Mouse (Mus musculus) CH12.LX (cell line): ENCODE results near the gene Acot9. TPM values are rescaled to one million over a fixed set of nuclear protein-coding genes. Genes with fewer than 3 reads are reported as not detected.

Source experiments
- DNase-seq: peaks from one replicate; pipeline ENCODE4 v3.0.0-alpha.2; 2013; ENCODE audit errors: extremely low read depth
- H3K27ac ChIP-seq: 2 replicates; pipeline ENCODE4 v1.5.1; 2012; ENCODE audit warnings: low read depth, mild to moderate bottlenecking, control low read depth, moderate library complexity; ENCODE audit not compliant: insufficient read depth
- H3K27me3 ChIP-seq: replicated peaks from 2 replicates; pipeline ENCODE3; 2012; ENCODE audit warnings: inconsistent platforms
- H3K36me3 ChIP-seq, 2 experiments: replicated peaks in 1 of 2; 2 replicates each; pipeline versions ENCODE3 to v1.6.1; 2012; ENCODE audit warnings: inconsistent platforms in 1 of 2, low read length in 1 of 2, mild to moderate bottlenecking in 1 of 2, mixed read lengths in 1 of 2, moderate library complexity in 1 of 2; ENCODE audit not compliant: control insufficient read depth in 1 of 2, insufficient read depth in 1 of 2
- H3K4me1 ChIP-seq, 2 experiments: 2 replicates each; pipeline ENCODE4 v1.6.1; 2012; ENCODE audit warnings: inconsistent platforms in 1 of 2, moderate library complexity in 1 of 2; ENCODE audit not compliant: insufficient read depth in 2 of 2, control insufficient read depth in 1 of 2
- H3K4me2 ChIP-seq: 2 replicates; pipeline ENCODE4 v1.6.1; 2012; ENCODE audit warnings: low read depth, mild to moderate bottlenecking, control low read depth; ENCODE audit not compliant: poor library complexity, insufficient read depth, severe bottlenecking
- H3K4me3 ChIP-seq, 3 experiments: fragments of 150-350 bp in 1 of 3; sonication (generic) in 1 of 3; replicated peaks in 1 of 3; 2 replicates each; pipeline versions ENCODE3 to v1.5.1; 2011 to 2012; ENCODE audit warnings: low read depth in 2 of 3, low read length in 2 of 3, mild to moderate bottlenecking in 2 of 3, moderate library complexity in 2 of 3, control low read depth in 1 of 3, improper control_type of control experiment in 1 of 3, inconsistent platforms in 1 of 3, mixed read lengths in 1 of 3; ENCODE audit not compliant: poor library complexity in 1 of 3
- H3K79me2 ChIP-seq: replicated peaks from 2 replicates; pipeline ENCODE4 v1.6.1; 2012; ENCODE audit warnings: mild to moderate bottlenecking, moderate library complexity; ENCODE audit not compliant: control insufficient read depth, poor library complexity, insufficient read depth, severe bottlenecking; ENCODE audit errors: extremely low read depth
- H3K9ac ChIP-seq: 2 replicates; pipeline ENCODE4 v1.6.1; 2012; ENCODE audit warnings: low read depth, mild to moderate bottlenecking, control low read depth, moderate library complexity; ENCODE audit not compliant: insufficient read depth
- H3K9me3 ChIP-seq: replicated peaks from 2 replicates; pipeline ENCODE3; 2012; ENCODE audit warnings: low read length, inconsistent platforms, mixed read lengths
- KAT2A ChIP-seq: IDR thresholded peaks from 2 replicates; pipeline ENCODE4 v1.6.1; 2012; ENCODE audit warnings: low read length, improper control_type of control experiment, inconsistent platforms; ENCODE audit not compliant: insufficient replicate concordance
- SMC3 ChIP-seq: IDR thresholded peaks from 2 replicates; pipeline ENCODE4 v1.6.1; 2011; ENCODE audit warnings: low read depth, low read length, improper control_type of control experiment
- dilution Hi-C: fragments of 300-500 bp; cut with MboI; formaldehyde crosslinking; loops from 2 replicates; pipeline ENCODE4 v1.14.3; 2020; ENCODE audit warnings: low sequenced_read_pairs; ENCODE audit not compliant: extremely low pct_unique_long_range_greater_than_20kb, extremely low pct_ligation_motif_present
- in situ Hi-C: fragments of 300-500 bp; cut with MboI; formaldehyde crosslinking; loops from 3 replicates; pipeline ENCODE4 v1.14.3; 2019; ENCODE audit warnings: low sequenced_read_pairs, low pct_ligation_motif_present, low pct_unique_long_range_greater_than_20kb, mixed read lengths
- polyA plus RNA-seq: library from polyadenylated mRNA; unstranded; fragments of >175 nt; gene quantifications from 2 replicates; pipeline ENCODE4 v1.2.1, GENCODE M21; 2012; ENCODE audit warnings: low read depth; ENCODE audit not compliant: insufficient read length
- total RNA-seq, 2 experiments: library from RNA; depleted of rRNA; stranded (reverse); fragments of 300-350 nt in 1 of 2; fragments of >200 nt in 1 of 2; gene quantifications; 2 replicates each; pipeline ENCODE4 v1.2.3; 2012 to 2014

The Acot9 gene
- total and polyA plus RNA-seq, 3 experiments, result 39.1 to 70.6 (median 46.2) TPM

DNA sequence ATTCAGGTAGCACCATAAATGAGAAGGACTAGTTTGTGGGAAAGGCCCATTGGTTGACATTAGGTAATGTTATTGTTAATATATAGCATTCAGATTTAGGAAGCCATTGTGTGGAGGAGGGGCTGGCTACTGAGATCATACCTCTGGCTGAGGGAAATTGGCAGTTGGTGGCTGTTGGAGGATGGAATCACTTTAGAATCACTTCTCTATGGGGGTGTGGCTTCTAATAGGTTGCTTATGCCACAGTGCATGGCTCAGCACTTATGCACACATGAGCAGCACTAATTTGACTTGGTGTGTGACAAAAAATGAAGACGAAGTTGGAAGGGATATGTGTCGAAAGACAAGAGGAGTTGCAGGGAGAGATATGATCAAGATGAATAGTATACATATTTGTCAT is 84.0 kb downstream of the Acot9 start:
- Histone ChIP-seq H3K27me3 (no peaks in the 10 kb centered on the region), H3K4me2 (no peak overlapping the region), H3K27ac (no peak overlapping the region), H3K4me1 (no peaks in the 10 kb centered on the region), H3K4me3 (no peak overlapping the region), H3K9me3 (no peaks in the 10 kb centered on the region), H3K79me2 (no peaks in the 10 kb centered on the region), H3K9ac (no peak overlapping the region), H3K36me3 (no peaks in the 10 kb centered on the region)
- DNase-seq, result no peak
- no peak for TF ChIP-seq KAT2A
- TF ChIP-seq SMC3, result no peak
- dilution Hi-C loops (no loop called here), in situ Hi-C loops (no loop called here)

Other genes starting within 250 kb of the Acot9 start
- not detected in 2 replicates for gene Magea5, start 199.3 kb upstream of the Acot9 start, total RNA-seq (2012; rRNA removed)
- gene Magea5, start 199.3 kb upstream of the Acot9 start, total RNA-seq (2014; rRNA removed), result not detected in 2 replicates
- not detected in 2 replicates for gene Magea5, start 199.3 kb upstream of the Acot9 start, polyA plus RNA-seq
- not detected in 2 replicates for gene Magea1, start 172.7 kb upstream of the Acot9 start, total RNA-seq (2012; rRNA removed)
- gene Magea1, start 172.7 kb upstream of the Acot9 start, total RNA-seq (2014; rRNA removed), result not detected in 2 replicates
- gene Magea1, start 172.7 kb upstream of the Acot9 start, polyA plus RNA-seq, result not detected in 2 replicates
- gene Magea2, start 168.8 kb upstream of the Acot9 start, total RNA-seq (2012; rRNA removed), result not detected in 2 replicates
- not detected in 2 replicates for gene Magea2, start 168.8 kb upstream of the Acot9 start, total RNA-seq (2014; rRNA removed)
- gene Magea2, start 168.8 kb upstream of the Acot9 start, polyA plus RNA-seq, result not detected in 2 replicates
- not detected in 2 replicates for gene Cldn34b2, start 134.0 kb upstream of the Acot9 start, total RNA-seq (2012; rRNA removed)
- gene Cldn34b2, start 134.0 kb upstream of the Acot9 start, total RNA-seq (2014; rRNA removed), result not detected in 2 replicates
- not detected in 2 replicates for gene Cldn34b2, start 134.0 kb upstream of the Acot9 start, polyA plus RNA-seq
- gene Sat1, start 46.0 kb upstream of the Acot9 start, total RNA-seq (2012; rRNA removed), result 68.8 and 92.6 TPM in 2 replicates
- gene Sat1, start 46.0 kb upstream of the Acot9 start, total RNA-seq (2014; rRNA removed), result 112 and 114 TPM in 2 replicates
- gene Sat1, start 46.0 kb upstream of the Acot9 start, polyA plus RNA-seq, result 56.7 and 58.3 TPM in 2 replicates
- 192 and 208 TPM in 2 replicates for gene Prdx4, start 78.3 kb downstream of the Acot9 start, total RNA-seq (2012; rRNA removed)
- 193 and 194 TPM in 2 replicates for gene Prdx4, start 78.3 kb downstream of the Acot9 start, total RNA-seq (2014; rRNA removed)
- 87.3 and 101 TPM in 2 replicates for gene Prdx4, start 78.3 kb downstream of the Acot9 start, polyA plus RNA-seq